In genomic region chr7:72596985-72597384, GRCm38 (mm10) we compare ENCODE assay signal across 26 mouse cellular contexts.
"Had no signal": no experiment of that assay in that cellular context is flagged by ENCODE, and none has a peak within 500 bp of the region (broad histone marks: within the 10 kb centered on the region; RNA-seq: fewer than 3 reads in every experiment).

No protein-coding gene starts in this region.

- H3K4me3 ChIP-seq: embryonic facial prominence, embryonic 10.5 days; embryonic facial prominence, embryonic 12.5 days; embryonic facial prominence, embryonic 13.5 days; embryonic facial prominence, embryonic 15.5 days; erythroblast, embryonic 14.5 days; forebrain, embryonic 10.5 days; forebrain, embryonic 12.5 days; forebrain, embryonic 13.5 days; forebrain, embryonic 15.5 days; gastrocnemius, adult 2 months; heart, adult 2 months; heart, embryonic 10.5 days had no signal

- H3K27me3 ChIP-seq: embryonic facial prominence, embryonic 12.5 days; embryonic facial prominence, embryonic 15.5 days; forebrain, embryonic 12.5 days; forebrain, embryonic 13.5 days; forebrain, embryonic 15.5 days had no signal

- H3K27ac ChIP-seq: embryonic facial prominence, embryonic 10.5 days; embryonic facial prominence, embryonic 12.5 days; embryonic facial prominence, embryonic 13.5 days; embryonic facial prominence, embryonic 15.5 days; forebrain, embryonic 10.5 days; forebrain, embryonic 12.5 days; forebrain, embryonic 13.5 days; forebrain, embryonic 15.5 days; gastrocnemius, adult 2 months; heart, adult 2 months; heart, embryonic 10.5 days had no signal

- H3K36me3 ChIP-seq: embryonic facial prominence, embryonic 10.5 days; embryonic facial prominence, embryonic 12.5 days; embryonic facial prominence, embryonic 13.5 days; embryonic facial prominence, embryonic 15.5 days; forebrain, embryonic 10.5 days; forebrain, embryonic 12.5 days; forebrain, embryonic 15.5 days; heart, embryonic 10.5 days had no signal

- H3K4me1 ChIP-seq: embryonic facial prominence, embryonic 10.5 days; embryonic facial prominence, embryonic 12.5 days; embryonic facial prominence, embryonic 13.5 days; embryonic facial prominence, embryonic 15.5 days; forebrain, embryonic 10.5 days; forebrain, embryonic 12.5 days; heart, embryonic 10.5 days had no signal

- DNase-seq: cerebellum, adult 8-10 months; cerebellum, adult 9-10 months; cerebellum, adult 9-11 months; cerebellum, postnatal 14 days; cerebellum, postnatal 25 days; cerebellum, postnatal 36 days; embryo, embryonic 11 days; gastrocnemius, adult 2 months; gastrocnemius, postnatal 10 days; gastrocnemius, postnatal 25 days; gastrocnemius, postnatal 36 days; heart, adult 11 months; heart, adult 18-20 months; heart, adult 2 months had no signal

- H3K4me2 ChIP-seq: embryonic facial prominence, embryonic 12.5 days; embryonic facial prominence, embryonic 13.5 days; embryonic facial prominence, embryonic 15.5 days; forebrain, embryonic 12.5 days; forebrain, embryonic 13.5 days; forebrain, embryonic 15.5 days; heart, embryonic 11.5 days had no signal

- H3K9ac ChIP-seq: embryonic facial prominence, embryonic 12.5 days; embryonic facial prominence, embryonic 13.5 days; embryonic facial prominence, embryonic 15.5 days; forebrain, embryonic 12.5 days; forebrain, embryonic 13.5 days; forebrain, embryonic 15.5 days had no signal

- ATAC-seq: forebrain, embryonic 13.5 days; forebrain, embryonic 15.5 days; forebrain, embryonic 16.5 days had no signal

- H3K9me3 ChIP-seq: embryonic facial prominence, embryonic 10.5 days; embryonic facial prominence, embryonic 12.5 days; embryonic facial prominence, embryonic 13.5 days; embryonic facial prominence, embryonic 15.5 days; forebrain, embryonic 10.5 days; forebrain, embryonic 12.5 days; forebrain, embryonic 13.5 days; forebrain, embryonic 15.5 days; heart, embryonic 10.5 days had no signal
